Mouse (Mus musculus) layer of hippocampus, postnatal 10 days (tissue): ENCODE data around the gene Lrrc32. TPM values are rescaled to one million over a fixed set of nuclear protein-coding genes. Genes with fewer than 3 reads are reported as not detected.

ENCODE experiments used
- DNase-seq, 2 experiments: peaks; one replicate each; pipeline ENCODE4 v3.0.0; 2021; ENCODE audit warnings: low spot score in 2 of 2
- total RNA-seq, 2 experiments: library from RNA; stranded (reverse); gene quantifications; 2 replicates each; pipeline ENCODE4 v1.2.3; 2021

Gene Lrrc32
- total RNA-seq, 2 experiments from 2014 or later = 3.1 to 3.5 TPM

DNA sequence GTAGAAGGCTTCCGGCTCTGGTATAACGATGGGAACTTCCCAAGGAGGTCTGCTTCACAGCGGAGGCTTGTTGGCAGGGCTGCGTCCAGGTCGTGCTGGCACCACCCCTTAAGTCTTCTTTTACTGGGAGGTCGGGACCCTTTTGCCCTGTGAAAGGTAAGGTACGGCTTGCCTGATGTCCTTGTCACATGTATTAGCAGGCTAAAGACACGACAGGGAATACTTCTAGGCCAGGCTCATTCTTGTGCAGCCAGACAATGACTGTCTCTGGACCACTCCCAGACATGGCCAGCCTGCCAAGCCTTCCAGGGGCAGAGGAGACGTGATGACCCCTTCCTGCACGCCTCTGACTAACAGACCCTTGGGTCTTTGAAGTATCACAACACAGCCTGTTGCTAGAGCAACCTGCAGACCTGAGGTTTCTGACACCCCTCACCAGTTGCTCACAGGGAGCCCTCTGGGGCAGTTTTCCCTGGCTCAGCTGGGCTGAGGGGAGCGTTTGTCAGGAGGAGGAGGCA lies 54.8 kb downstream of the Lrrc32 start:
- no peak for DNase-seq

DNA sequence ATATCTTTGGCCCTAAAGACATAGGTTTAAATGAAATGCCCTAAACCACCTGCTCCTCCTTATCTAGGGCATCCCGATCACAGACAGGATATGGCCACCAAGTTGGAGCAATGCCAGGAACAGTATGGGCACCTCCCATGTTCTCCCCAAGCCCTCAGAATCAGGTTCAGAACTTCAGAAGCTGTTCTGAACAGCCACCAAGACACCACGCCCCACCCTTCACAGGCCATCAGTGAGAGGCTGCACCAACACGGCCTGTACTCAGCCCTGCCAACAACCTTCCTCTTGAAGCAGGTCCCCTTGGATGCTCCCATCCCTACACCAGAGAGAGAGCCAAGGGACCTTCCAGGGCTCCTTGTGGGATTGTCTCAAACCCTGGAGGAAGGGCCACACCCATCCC lies 55.5 kb downstream of the Lrrc32 start:
- no peak for DNase-seq

- no peak for DNase-seq
Measured at GRCm38 (mm10) chr7:98548839-98549238, 59.8 kb downstream of the Lrrc32 start.

DNA sequence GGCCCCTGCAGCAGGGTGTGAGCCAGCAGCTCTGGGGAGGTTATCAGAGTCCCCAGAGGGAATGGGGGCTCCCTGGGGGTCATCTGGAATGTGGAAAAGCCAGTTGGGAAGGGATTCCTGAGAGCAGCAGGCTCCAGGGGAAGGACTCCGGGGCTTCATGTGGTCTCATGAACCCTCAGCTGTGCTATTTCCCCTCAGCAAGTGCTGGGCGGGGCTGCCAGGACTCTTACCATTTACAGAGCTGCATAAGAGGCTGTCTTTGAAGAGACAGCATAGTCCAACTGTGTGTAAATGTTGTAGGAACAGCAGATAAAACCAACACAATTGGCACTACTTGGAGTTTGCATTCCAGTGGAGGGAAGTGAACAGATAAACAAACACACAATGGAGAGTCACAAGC lies 61.5 kb downstream of the Lrrc32 start:
- no peak for DNase-seq

- DNase-seq = no peak
Measured at GRCm38 (mm10) chr7:98551041-98551440, 62.0 kb downstream of the Lrrc32 start.

Other genes with a start within 250 kb of the Lrrc32 start
- 10 to 100 TPM; 14.7 to 17.8 TPM for gene Acer3, start 168.1 kb upstream of the Lrrc32 start, total RNA-seq
- 1 to 10 TPM; 6.3 to 7.1 TPM for gene Tsku, start 128.0 kb upstream of the Lrrc32 start, total RNA-seq
- gene Gucy2d, start 48.9 kb upstream of the Lrrc32 start, total RNA-seq = not detected
- gene Emsy, start 167.5 kb downstream of the Lrrc32 start, total RNA-seq = 10 to 100 TPM; 47.8 to 55.5 TPM
- gene Thap12, start 213.8 kb downstream of the Lrrc32 start, total RNA-seq = 10 to 100 TPM; 78.8 to 81.9 TPM